Mouse (Mus musculus): ENCODE results near the gene Atrip. TPM values are rescaled to one million over a fixed set of nuclear protein-coding genes. Genes with fewer than 3 reads are reported as not detected.

Gene Atrip
- total RNA-seq, 2 experiments from 2014 or later = 3.4 to 11.0 TPM

GRCm38 (mm10) chr9:109008081-109008480 lies 65.8 kb downstream of the Atrip start:
- no peak for ATAC-seq (replicated peaks; ENCODE audit: low FRiP score, poor library complexity, severe bottlenecking)

Other genes starting within 250 kb of the Atrip start
- gene Celsr3, start 247.8 kb downstream of the Atrip start, total RNA-seq (2015; ENCODE audit: low replicate concordance) = 2.9 and 4.3 TPM in 2 replicates
- gene Celsr3, start 247.8 kb downstream of the Atrip start, total RNA-seq (2017; ENCODE audit: low replicate concordance) = 0.51 and 0.61 TPM in 2 replicates
- not detected in 2 replicates for gene Slc26a6, start 220.8 kb downstream of the Atrip start, total RNA-seq (2015; ENCODE audit: low replicate concordance)
- gene Slc26a6, start 220.8 kb downstream of the Atrip start, total RNA-seq (2017; ENCODE audit: low replicate concordance) = not detected in 2 replicates
- not detected in 2 replicates for gene Tmem89, start 159.5 kb downstream of the Atrip start, total RNA-seq (2015; ENCODE audit: low replicate concordance)
- not detected in 2 replicates for gene Tmem89, start 159.5 kb downstream of the Atrip start, total RNA-seq (2017; ENCODE audit: low replicate concordance)
- 65.8 and 68.8 TPM in 2 replicates for gene Uqcrc1, start 137.5 kb downstream of the Atrip start, total RNA-seq (2015; ENCODE audit: low replicate concordance)
- gene Uqcrc1, start 137.5 kb downstream of the Atrip start, total RNA-seq (2017; ENCODE audit: low replicate concordance) = 100 and 108 TPM in 2 replicates
- gene Col7a1, start 120.5 kb downstream of the Atrip start, total RNA-seq (2015; ENCODE audit: low replicate concordance) = 0.42 TPM in 1 of 2 replicates, not detected in the other
- gene Col7a1, start 120.5 kb downstream of the Atrip start, total RNA-seq (2017; ENCODE audit: low replicate concordance) = 0.64 TPM in 1 of 2 replicates, not detected in the other
- gene Ucn2, start 88.1 kb downstream of the Atrip start, total RNA-seq (2015; ENCODE audit: low replicate concordance) = not detected in 2 replicates
- not detected in 2 replicates for gene Ucn2, start 88.1 kb downstream of the Atrip start, total RNA-seq (2017; ENCODE audit: low replicate concordance)
- 3.6 and 9.2 TPM in 2 replicates for gene Pfkfb4, start 82.3 kb downstream of the Atrip start, total RNA-seq (2015; ENCODE audit: low replicate concordance)
- 1.6 and 10.8 TPM in 2 replicates for gene Pfkfb4, start 82.3 kb downstream of the Atrip start, total RNA-seq (2017; ENCODE audit: low replicate concordance)
- gene Shisa5, start 35.6 kb downstream of the Atrip start, total RNA-seq (2015; ENCODE audit: low replicate concordance) = 13.8 and 40.4 TPM in 2 replicates
- gene Shisa5, start 35.6 kb downstream of the Atrip start, total RNA-seq (2017; ENCODE audit: low replicate concordance) = 44.5 and 87.6 TPM in 2 replicates
- gene Trex1, start 14.4 kb downstream of the Atrip start, total RNA-seq (2015; ENCODE audit: low replicate concordance) = 11.5 and 17.6 TPM in 2 replicates
- 0.26 and 0.76 TPM in 2 replicates for gene Trex1, start 14.4 kb downstream of the Atrip start, total RNA-seq (2017; ENCODE audit: low replicate concordance)
- gene Ccdc51, start 8.4 kb upstream of the Atrip start, total RNA-seq (2015; ENCODE audit: low replicate concordance) = 2.9 and 5.0 TPM in 2 replicates
- gene Ccdc51, start 8.4 kb upstream of the Atrip start, total RNA-seq (2017; ENCODE audit: low replicate concordance) = 2.6 and 5.5 TPM in 2 replicates
- 106 and 281 TPM in 2 replicates for gene Tma7, start 8.5 kb upstream of the Atrip start, total RNA-seq (2015; ENCODE audit: low replicate concordance)
- gene Tma7, start 8.5 kb upstream of the Atrip start, total RNA-seq (2017; ENCODE audit: low replicate concordance) = 31.5 and 73.0 TPM in 2 replicates
- not detected in 2 replicates for gene Plxnb1, start 21.3 kb upstream of the Atrip start, total RNA-seq (2015; ENCODE audit: low replicate concordance)
- not detected in 2 replicates for gene Plxnb1, start 21.3 kb upstream of the Atrip start, total RNA-seq (2017; ENCODE audit: low replicate concordance)
- gene Fbxw21, start 87.9 kb upstream of the Atrip start, total RNA-seq (2015; ENCODE audit: low replicate concordance) = not detected in 2 replicates
- not detected in 2 replicates for gene Fbxw21, start 87.9 kb upstream of the Atrip start, total RNA-seq (2017; ENCODE audit: low replicate concordance)
- gene Fbxw13, start 121.9 kb upstream of the Atrip start, total RNA-seq (2015; ENCODE audit: low replicate concordance) = not detected in 2 replicates
- gene Fbxw13, start 121.9 kb upstream of the Atrip start, total RNA-seq (2017; ENCODE audit: low replicate concordance) = not detected in 2 replicates
- not detected in 2 replicates for gene Fbxw20, start 160.6 kb upstream of the Atrip start, total RNA-seq (2015; ENCODE audit: low replicate concordance)
- gene Fbxw20, start 160.6 kb upstream of the Atrip start, total RNA-seq (2017; ENCODE audit: low replicate concordance) = not detected in 2 replicates
- not detected in 2 replicates for gene Fbxw14, start 213.6 kb upstream of the Atrip start, total RNA-seq (2015; ENCODE audit: low replicate concordance)
- gene Fbxw14, start 213.6 kb upstream of the Atrip start, total RNA-seq (2017; ENCODE audit: low replicate concordance) = not detected in 2 replicates